Mouse (Mus musculus) liver, adult 2 months (tissue): ENCODE measurements around the gene Slamf9.

Experiments
- CTCF ChIP-seq: fragments of 200-500 bp; IDR thresholded peaks from 2 replicates; pipeline ENCODE4 v1.5.1; 2011; ENCODE audit warnings: low read depth, low read length, control low read depth
- POLR2A ChIP-seq: fragments of 200-500 bp; IDR thresholded peaks from 2 replicates; pipeline ENCODE4 v1.6.1; 2011; ENCODE audit warnings: low read length, control low read depth; ENCODE audit not compliant: insufficient read depth; ENCODE audit errors: extremely low read depth

DNA sequence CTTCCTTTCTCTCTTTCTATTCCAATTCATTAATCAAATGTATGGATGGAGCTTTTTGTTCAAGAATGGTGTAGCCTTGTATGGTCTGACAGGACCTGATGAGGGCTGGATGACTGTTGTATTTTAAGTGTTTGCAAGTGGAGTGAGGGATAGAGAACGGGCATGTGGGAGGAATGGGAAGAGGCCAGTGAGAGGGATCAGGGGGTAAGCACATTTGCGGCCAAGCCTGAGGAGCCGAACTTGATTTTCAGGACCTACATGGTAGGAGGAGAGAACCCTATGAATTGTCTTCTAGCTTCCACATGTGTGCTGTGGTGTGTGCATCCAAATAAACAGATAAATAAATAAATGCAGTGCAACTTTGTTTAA is 42.6 kb upstream of the Slamf9 start:
- TF ChIP-seq CTCF = no peak
- TF ChIP-seq POLR2A = no peak
